Mouse (Mus musculus) liver, adult 2 months (tissue): Measurements from ENCODE around the gene Tdo2. TPM values are rescaled to one million over a fixed set of nuclear protein-coding genes. Genes with fewer than 3 reads are reported as not detected.

ENCODE experiments used
- DNase-seq: peaks from one replicate; pipeline ENCODE4 v3.0.0-alpha.2; 2011; ENCODE audit warnings: low read depth, low spot score; ENCODE audit errors: extremely low read depth
- H3K27ac ChIP-seq: fragments of 200-500 bp; replicated peaks from 2 replicates; pipeline ENCODE4 v1.5.1; 2012; ENCODE audit warnings: low read depth, mild to moderate bottlenecking, control low read depth, inconsistent platforms, low read length; ENCODE audit not compliant: insufficient read depth
- H3K27me3 ChIP-seq: fragments of 200-500 bp; 2 replicates; pipeline ENCODE4 v1.6.1; 2012; ENCODE audit warnings: mild to moderate bottlenecking, moderate library complexity, low read length, inconsistent platforms; ENCODE audit not compliant: control insufficient read depth, insufficient read depth
- H3K36me3 ChIP-seq: fragments of 200-500 bp; 2 replicates; pipeline ENCODE4 v1.6.1; 2012; ENCODE audit warnings: low read length, inconsistent platforms; ENCODE audit not compliant: control insufficient read depth, insufficient read depth
- H3K4me1 ChIP-seq: fragments of 200-500 bp; 2 replicates; pipeline ENCODE4 v1.6.1; 2011; ENCODE audit warnings: low read length; ENCODE audit not compliant: control insufficient read depth, insufficient read depth
- H3K4me3 ChIP-seq: fragments of 200-500 bp; 2 replicates; pipeline ENCODE4 v1.5.1; 2011; ENCODE audit warnings: low read depth, mild to moderate bottlenecking, control low read depth, low read length, moderate library complexity; ENCODE audit not compliant: insufficient read depth
- H3K79me2 ChIP-seq: fragments of 200-500 bp; 2 replicates; pipeline ENCODE4 v1.6.1; 2012; ENCODE audit warnings: inconsistent platforms, mild to moderate bottlenecking, low read length, moderate library complexity; ENCODE audit not compliant: control insufficient read depth, insufficient read depth
- H3K9ac ChIP-seq: fragments of 200-500 bp; 2 replicates; pipeline ENCODE4 v1.6.1; 2012; ENCODE audit warnings: low read depth, mild to moderate bottlenecking, control low read depth, inconsistent platforms, low read length
- CTCF ChIP-seq: fragments of 200-500 bp; IDR thresholded peaks from 2 replicates; pipeline ENCODE4 v1.5.1; 2011; ENCODE audit warnings: low read depth, low read length, control low read depth
- POLR2A ChIP-seq: fragments of 200-500 bp; IDR thresholded peaks from 2 replicates; pipeline ENCODE4 v1.6.1; 2011; ENCODE audit warnings: low read length, control low read depth; ENCODE audit not compliant: insufficient read depth; ENCODE audit errors: extremely low read depth
- WGBS: fragments of 180-500 bp; shearing (Covaris S2); methylation state at CpG from one replicate; pipeline ENCODE4 v1.1.7; 2018; 5-methylcytosine and 5-hydroxymethylcytosine counted together
- polyA plus RNA-seq: library from polyadenylated mRNA; depleted of rRNA; stranded (reverse); fragments of >200 nt; gene quantifications from 2 replicates; pipeline ENCODE4 v1.2.3, GENCODE M21; 2012; rRNA removed
- total RNA-seq: library from RNA; depleted of rRNA; stranded (reverse); fragments of >200 nt; gene quantifications from 2 replicates; pipeline ENCODE4 v1.2.3, GENCODE M21; 2014; rRNA removed

Gene Tdo2
- total and polyA plus RNA-seq, 2 experiments = 931 to 2,393 TPM

- Histone ChIP-seq H3K36me3 (no peaks in the 10 kb centered on the region), H3K9ac (no peak overlapping the region), H3K27me3 (no peaks in the 10 kb centered on the region), H3K4me1 (no peaks in the 10 kb centered on the region), H3K79me2 (no peaks in the 10 kb centered on the region), H3K4me3 (no peak overlapping the region), H3K27ac (no peak overlapping the region)
- 83% methylated on average over 8 of the region's 8 CpGs for WGBS
- TF ChIP-seq CTCF (no peak), POLR2A (no peak)
- no peak for DNase-seq
Measured at GRCm38 (mm10) chr3:81918215-81918614, 57.8 kb downstream of the Tdo2 start.

DNA sequence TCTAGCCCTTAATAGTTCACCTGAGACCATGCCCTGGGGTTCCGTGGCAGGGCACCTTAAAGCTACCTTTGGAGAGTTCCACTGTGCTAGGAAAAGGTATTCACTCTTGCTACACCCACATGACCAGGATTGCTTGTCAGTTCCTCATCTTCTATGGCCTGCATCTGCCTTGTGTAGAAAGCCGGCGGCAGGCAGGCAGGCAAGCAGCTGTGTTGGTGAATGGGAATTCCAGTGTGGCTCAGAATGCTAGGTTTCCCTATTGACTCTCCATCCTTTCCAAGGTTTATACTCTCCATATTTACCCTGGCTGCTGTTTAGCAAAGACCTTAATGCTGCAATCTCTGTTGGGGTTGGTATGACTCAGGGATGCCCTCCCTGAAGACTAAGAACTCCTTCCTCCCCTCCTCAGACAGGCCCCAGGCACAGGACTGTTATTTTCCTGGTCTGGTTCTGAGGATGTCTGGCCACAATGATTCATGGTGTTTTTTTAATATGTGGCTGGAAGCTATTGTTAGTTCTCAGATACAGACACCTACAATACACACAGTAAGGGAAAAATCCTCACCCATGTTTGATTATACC, 58.6 kb downstream of the Tdo2 start:
- no peaks in the 10 kb centered on the region for H3K4me1 ChIP-seq
- WGBS = 86% methylated on average over 3 of the region's 3 CpGs
- H3K4me3 ChIP-seq = no peak overlapping the region
- no peaks in the 10 kb centered on the region for H3K79me2 ChIP-seq
- H3K9ac ChIP-seq = no peak overlapping the region
- DNase-seq = no peak
- H3K27me3 ChIP-seq = no peaks in the 10 kb centered on the region
- no peaks in the 10 kb centered on the region for H3K36me3 ChIP-seq
- H3K27ac ChIP-seq = no peak overlapping the region
- TF ChIP-seq POLR2A = no peak
- TF ChIP-seq CTCF = no peak

DNA sequence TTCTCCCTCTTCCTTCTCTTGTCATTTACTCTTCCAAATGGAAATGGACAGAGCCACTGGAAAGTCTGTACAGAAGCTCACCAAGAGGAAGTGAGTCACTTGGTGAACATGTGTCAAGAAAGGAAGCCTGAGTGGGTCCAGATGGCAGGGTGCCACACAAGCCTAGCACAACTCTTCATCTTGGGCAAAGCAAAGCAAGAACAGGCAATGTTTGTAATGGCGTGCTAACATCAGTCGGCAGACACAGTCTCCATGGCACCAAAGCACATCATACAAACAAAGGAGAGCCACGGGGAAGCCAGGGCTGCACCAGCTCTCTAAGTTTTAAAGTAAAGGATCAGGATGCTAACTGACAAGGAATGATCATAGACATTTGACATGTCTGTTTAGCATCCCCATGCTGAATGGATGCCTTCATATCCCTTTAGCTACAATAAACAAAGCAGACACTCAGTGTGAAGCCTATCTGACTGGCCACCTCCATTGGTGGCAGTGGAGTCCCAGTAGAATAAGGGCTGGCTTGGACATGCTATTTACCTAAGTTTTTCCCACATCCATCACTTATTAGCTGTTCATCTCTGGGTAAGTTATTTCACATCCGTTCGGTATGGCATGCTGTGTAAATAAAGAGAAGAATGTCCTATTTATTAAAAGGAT, 59.8 kb downstream of the Tdo2 start:
- Histone ChIP-seq H3K79me2 (no peaks in the 10 kb centered on the region), H3K9ac (no peak overlapping the region), H3K27ac (no peak overlapping the region), H3K4me3 (no peak overlapping the region), H3K27me3 (no peaks in the 10 kb centered on the region), H3K36me3 (no peaks in the 10 kb centered on the region), H3K4me1 (no peaks in the 10 kb centered on the region)
- DNase-seq = no peak
- whole genome bisulfite sequencing = 74% methylated on average over 5 of the region's 5 CpGs
- TF ChIP-seq CTCF (no peak), POLR2A (no peak)

DNA sequence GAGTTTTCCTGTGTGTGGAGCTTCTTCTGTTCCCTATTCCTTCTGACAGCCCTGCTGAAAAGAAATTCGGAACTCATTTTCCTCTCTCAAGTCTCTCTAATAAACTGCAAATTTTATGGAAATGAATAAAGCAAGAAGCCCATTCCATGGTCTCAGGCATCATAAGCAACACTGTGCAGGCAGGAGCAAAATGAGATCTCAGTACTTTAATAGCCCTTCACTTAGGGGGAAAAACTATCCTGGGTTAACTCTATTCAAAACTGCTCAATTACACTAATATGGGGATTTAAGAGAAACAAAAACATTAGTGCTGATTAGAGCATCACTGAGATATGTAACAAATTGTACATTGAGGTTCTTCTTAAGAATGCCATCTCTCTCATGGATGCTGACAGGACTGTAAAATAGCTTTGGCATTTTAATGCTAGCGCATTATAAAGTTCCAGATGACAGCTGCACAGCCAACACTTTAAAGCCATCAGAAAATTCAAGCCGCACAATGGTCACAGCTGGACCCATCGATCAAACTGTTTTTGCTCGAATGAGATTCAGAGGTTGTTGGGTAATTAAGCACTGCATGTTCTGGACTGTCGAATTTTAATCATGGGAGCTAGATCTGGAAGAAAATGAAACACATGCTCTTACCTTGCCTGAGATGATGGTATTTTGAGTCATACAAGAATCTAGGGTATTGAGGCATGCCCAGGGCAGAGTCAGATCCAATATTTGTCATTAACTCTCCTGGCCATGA, 65.5 kb downstream of the Tdo2 start:
- DNase-seq = no peak
- no peak overlapping the region for H3K9ac ChIP-seq
- TF ChIP-seq POLR2A (no peak), CTCF (no peak)
- no peaks in the 10 kb centered on the region for H3K79me2 ChIP-seq
- no peaks in the 10 kb centered on the region for H3K4me1 ChIP-seq
- WGBS = 85% methylated on average over 6 of the region's 6 CpGs
- H3K4me3 ChIP-seq = no peak overlapping the region
- H3K27me3 ChIP-seq = no peaks in the 10 kb centered on the region
- H3K36me3 ChIP-seq = no peaks in the 10 kb centered on the region
- H3K27ac ChIP-seq = no peak overlapping the region

Other genes starting within 250 kb of the Tdo2 start
- gene Ctso, start 43.6 kb downstream of the Tdo2 start, total RNA-seq = 43.8 and 54.7 TPM in 2 replicates
- gene Ctso, start 43.6 kb downstream of the Tdo2 start, polyA plus RNA-seq = 14.3 and 15.3 TPM in 2 replicates
- gene Asic5, start 6.1 kb upstream of the Tdo2 start, total RNA-seq = 7.5 and 8.7 TPM in 2 replicates
- gene Asic5, start 6.1 kb upstream of the Tdo2 start, polyA plus RNA-seq = 1.1 and 1.7 TPM in 2 replicates
- gene Gucy1b1, start 98.5 kb upstream of the Tdo2 start, total RNA-seq = 6.7 and 7.3 TPM in 2 replicates
- 1.9 and 3.0 TPM in 2 replicates for gene Gucy1b1, start 98.5 kb upstream of the Tdo2 start, polyA plus RNA-seq
- gene Gucy1a1, start 169.6 kb upstream of the Tdo2 start, total RNA-seq = 4.6 and 5.9 TPM in 2 replicates
- gene Gucy1a1, start 169.6 kb upstream of the Tdo2 start, polyA plus RNA-seq = 1.4 and 2.7 TPM in 2 replicates